Mouse (Mus musculus) brain, adult 2 months (tissue): ENCODE measurements at regions not wholly inside any gene's neighbourhood (a gene's known extent, or its start where the extent isn't known, plus 50 kb on each side); places are given as distances from the start of the nearest gene placed in this dataset.

ENCODE experiments used
- DNase-seq: peaks from one replicate; pipeline ENCODE4 v3.0.0; 2011; ENCODE audit warnings: low read depth, low spot score

DNA sequence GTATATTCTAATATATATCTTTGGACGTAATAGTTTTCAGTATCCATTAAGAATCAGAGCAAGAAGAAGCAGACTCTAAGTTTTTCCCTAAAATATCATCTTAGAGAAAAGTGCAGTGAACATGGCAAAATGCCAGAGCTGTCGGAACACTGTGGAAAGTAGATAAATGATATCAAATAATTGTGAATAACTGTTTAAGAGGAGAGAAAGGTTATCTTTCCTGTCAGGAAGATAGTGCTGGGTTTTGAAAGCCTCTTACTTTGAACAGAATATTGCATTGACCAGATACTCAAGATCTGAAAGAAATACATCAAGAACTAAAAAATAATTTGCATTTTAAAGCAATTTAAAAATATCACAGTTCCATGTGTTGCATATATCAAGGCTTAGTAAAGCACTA is 1549.2 kb downstream of the Pcdh18 start:
- peak; percentile 8 for DNase-seq

DNA sequence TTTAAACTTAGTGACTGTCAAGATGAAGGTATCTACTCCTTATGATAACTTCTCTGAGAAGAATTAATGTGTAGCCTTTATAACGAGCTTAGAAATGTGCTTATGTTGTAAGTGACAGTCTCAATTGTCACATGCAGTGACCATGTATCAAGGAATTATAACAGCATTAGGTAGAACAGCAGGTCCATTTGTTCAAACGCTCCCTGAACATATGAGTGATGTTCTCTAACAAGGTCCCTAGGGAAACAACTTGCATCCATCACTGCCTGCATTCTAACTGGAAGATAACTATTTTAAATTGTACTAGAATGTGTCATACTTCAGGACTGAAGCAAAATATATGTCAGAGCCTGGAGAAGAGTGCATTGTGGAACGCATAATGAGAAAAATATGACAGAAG is 1562.8 kb downstream of the Pcdh18 start:
- DNase-seq = no peak

DNA sequence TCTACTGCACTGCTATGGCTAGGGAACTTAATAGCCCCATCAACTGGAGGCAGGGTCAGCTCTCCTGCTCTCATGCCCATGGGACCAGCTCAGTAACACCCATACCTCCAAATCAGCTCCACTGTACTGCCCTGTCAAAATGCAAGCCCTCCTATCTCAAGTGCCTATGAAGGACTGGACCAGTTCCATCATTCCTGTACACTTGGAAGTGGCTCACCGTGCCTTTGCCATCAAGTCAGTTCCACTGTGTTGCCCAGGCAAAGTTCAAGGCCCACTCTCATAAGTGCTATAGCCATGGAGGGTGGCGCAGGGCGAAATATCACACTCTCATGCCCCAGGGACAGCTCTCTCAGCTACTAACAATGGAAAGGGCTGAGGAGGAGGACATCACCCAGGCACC is 1612.2 kb downstream of the Pcdh18 start:
- no peak for DNase-seq

DNA sequence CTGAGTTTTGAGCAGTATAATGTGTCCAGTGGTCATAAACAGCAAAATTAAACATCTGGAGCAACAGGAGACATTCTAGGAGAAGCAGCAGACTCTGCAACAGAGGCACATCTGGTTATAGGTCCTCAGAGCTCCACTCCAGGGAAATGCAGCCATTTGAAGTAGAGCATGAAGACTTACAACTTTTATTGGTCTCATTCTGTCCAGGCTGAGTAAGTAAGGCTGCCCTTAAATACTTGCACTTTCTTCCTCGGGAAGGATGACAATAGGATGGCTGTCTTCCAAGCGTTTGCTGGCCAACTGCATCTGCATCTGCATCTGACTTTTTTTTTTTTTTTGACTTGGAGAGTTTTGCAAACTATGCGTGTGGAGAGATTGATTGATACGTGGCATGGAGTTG is 1622.2 kb downstream of the Pcdh18 start:
- DNase-seq = no peak

DNA sequence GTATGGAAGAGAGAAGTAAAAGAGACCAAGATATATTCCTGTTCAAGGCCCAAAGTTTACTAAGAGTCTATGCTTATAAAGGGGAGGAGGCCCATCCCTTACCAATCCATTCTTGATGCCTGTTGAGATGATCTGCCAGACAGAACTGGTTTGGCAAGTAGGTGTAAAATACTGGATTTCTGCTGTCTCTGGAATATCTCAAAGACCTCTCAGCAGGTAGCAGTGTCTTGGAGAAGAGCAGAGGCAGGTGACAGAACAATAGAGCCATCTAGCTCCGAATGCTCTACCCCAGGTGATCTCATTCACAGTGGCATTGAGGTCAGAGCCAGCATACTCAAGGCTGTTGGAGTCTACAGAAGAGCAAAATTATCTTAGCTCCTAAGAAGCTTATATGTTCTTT is 1632.9 kb downstream of the Pcdh18 start:
- DNase-seq = no peak

DNA sequence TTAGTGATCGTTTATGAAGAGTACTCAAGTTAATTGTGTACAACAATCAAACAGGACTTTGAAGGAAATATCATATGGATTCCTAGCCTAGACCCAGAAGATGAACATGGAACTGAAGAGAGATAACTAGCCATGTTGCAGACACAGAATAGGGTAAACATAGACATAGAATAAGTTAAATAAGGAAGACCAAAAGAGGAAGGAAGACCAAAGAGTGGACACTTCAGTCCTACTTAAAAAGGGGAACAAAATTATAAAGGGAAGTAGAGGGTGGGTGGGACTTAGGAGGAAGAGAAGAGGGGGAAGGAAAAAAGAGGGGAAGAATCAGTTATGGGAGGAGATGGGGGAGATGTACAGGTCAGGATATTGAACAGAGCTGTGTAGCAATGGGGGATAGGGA is 1652.8 kb upstream of the Pabpc4l start:
- DNase-seq = peak; percentile 6

DNA sequence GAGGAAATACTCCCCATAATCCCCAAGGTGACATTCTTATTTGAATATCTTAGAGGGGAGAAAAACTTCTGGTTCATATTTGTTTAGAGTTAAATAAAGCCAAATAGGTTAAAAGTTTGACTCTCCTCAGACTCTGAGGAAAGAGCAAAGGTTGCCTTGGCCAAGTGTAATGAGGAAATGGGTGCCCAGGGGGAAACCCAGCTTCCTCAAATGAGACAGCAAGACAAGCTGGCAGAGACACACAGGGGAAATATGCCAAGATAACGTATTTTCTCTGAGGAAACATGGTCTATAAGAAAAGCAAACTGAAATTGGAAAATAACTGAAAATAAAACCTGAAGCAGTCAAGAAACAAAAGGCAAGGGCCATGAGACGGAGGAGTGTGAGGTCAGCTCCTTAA is 1632.6 kb upstream of the Pabpc4l start:
- peak; percentile 16 for DNase-seq

DNA sequence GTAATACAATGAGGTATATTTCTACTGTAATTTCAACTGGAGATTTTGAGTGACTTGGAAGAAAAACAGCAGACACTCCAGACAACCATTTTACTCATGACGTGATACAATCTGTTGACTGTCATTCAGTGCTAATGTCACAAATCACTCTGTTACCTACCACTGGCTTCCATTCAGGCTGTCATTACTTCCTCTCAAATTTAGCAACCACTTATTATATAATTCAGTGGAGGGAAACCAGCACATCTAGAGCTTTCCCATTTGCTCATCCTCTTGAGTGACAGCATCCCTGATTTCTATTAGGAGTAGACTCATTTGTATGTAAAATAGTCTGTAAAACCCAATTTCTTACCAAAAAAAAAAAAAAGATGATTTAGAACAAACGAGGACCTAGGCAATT is 1627.3 kb upstream of the Pabpc4l start:
- DNase-seq = no peak

DNA sequence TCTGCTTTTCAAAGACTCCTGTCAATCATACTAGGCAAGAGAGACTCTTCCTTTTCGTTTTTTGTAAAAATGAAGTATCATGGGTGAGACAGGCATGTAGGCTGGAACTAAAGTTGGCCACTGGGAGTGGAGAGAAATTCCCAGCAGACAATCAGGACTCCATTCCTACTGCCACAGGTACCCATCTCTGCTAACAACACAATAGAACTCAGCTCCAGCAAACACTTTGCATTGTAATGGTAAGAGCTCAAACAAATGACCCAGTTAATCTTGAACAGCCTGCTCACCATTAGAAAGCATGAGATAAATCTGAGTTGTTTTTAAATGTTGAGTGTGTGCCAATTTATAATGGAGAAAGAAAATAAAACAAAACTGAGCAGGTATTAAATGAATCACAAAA is 1620.6 kb upstream of the Pabpc4l start:
- DNase-seq = no peak
